ENCODE assay signal across 21 mouse cellular contexts in the genomic region with DNA sequence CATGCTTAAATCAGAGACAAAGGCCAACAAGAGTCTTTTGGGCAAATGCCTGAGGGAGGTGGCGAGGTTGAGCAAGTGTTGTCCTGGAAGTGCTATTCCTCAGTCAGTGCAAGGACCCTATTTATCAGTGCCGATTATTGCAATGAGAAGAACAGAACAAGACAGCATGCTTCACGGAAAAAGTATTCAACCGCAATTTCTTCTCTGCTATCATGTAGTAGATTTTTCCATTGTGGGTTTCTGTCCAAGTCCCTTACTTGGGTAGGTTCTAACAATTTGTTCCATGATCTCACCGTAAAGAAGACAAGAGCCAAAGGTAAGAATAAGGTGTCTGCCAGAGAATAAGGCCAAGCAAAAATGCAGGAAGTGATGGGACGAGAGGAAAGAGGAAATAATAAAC.
A peak's percentile ranks its signal among the peaks of the same experiment; 100 is the strongest.
DNase-seq lines count a peak whose midpoint lies in the region; ATAC-seq lines count a peak whose summit lies in the region.
"Had no signal": no experiment of that assay in that cellular context is flagged by ENCODE, and none has a peak within 500 bp of the region (broad histone marks: within the 10 kb centered on the region; RNA-seq: fewer than 3 reads in every experiment).

No protein-coding gene starts in this region.

- peak; percentile 84 for ATAC-seq in CD4-positive, CD25-positive, alpha-beta regulatory T cell, adult 4 months
- ATAC-seq: forebrain, embryonic 14.5 days; forebrain, postnatal 0 days; hindbrain, postnatal 0 days; intestine, embryonic 15.5 days; Patski had no signal

- DNase-seq in CD4-positive helper T cell, adult 2 months (ENCODE audit: low read depth, low spot score), result peak; percentile 45
- DNase-seq in induced T-regulatory cell, adult 2 months (ENCODE audit: low read depth), result peak; percentile 36
- DNase-seq in thymus, postnatal 36 days, result no peak
- DNase-seq in layer of hippocampus, postnatal 25 days (ENCODE audit: extremely low spot score in 1 of 2, low spot score in 1 of 2), result no peak
- DNase-seq in heart, adult 9 months (ENCODE audit: low spot score in 2 of 2), result no peak
- DNase-seq: adrenal gland, adult 2 months; adrenal gland, postnatal 14 days; cerebellum, adult 11 months; cerebellum, adult 2 months; cerebellum, adult 9-11 months; cerebellum, postnatal 25 days; forebrain, postnatal 0 days; gastrocnemius, postnatal 25 days; heart, adult 18-20 months; heart, postnatal 14 days; heart, postnatal 4 days had no signal

Comparison
In these comparisons a context has a peak if more than half of its experiments do, and no peak if none do; other contexts are left out.
1. DNase-seq: peak in CD4-positive helper T cell, adult 2 months (single experiment) and induced T-regulatory cell, adult 2 months (single experiment); none in thymus, postnatal 36 days (0 of 2), layer of hippocampus, postnatal 25 days (0 of 2) and heart, adult 9 months (0 of 2).